Mouse (Mus musculus) limb, embryonic 14.5 days (tissue): ENCODE results near the gene Gm5134. TPM values are rescaled to one million over a fixed set of nuclear protein-coding genes. Genes with fewer than 3 reads are reported as not detected.

ENCODE experiments used
- ATAC-seq: fragments of 200-750 bp; cut with Nextera tagmentation; 2 replicates; pipeline ENCODE4 v1.8.0; 2017; ENCODE audit warnings: low read depth, moderate number of reproducible peaks, moderate TSS enrichment; ENCODE audit not compliant: low FRiP score
- DNase-seq: peaks from one replicate; pipeline ENCODE4 v3.0.0-alpha.2; 2015; ENCODE audit warnings: low spot score
- H3K27ac ChIP-seq: fragments of 300-500 bp; sonication (generic); replicated peaks from 2 replicates; pipeline ENCODE4 v1.5.1; 2014; ENCODE audit warnings: low read depth, mild to moderate bottlenecking, low read length, moderate library complexity, mixed read lengths
- H3K27me3 ChIP-seq: fragments of 300-500 bp; sonication (generic); 2 replicates; pipeline ENCODE4 v1.6.1; 2014; ENCODE audit warnings: low read length, mixed read lengths; ENCODE audit not compliant: control insufficient read depth, insufficient read depth
- H3K36me3 ChIP-seq: fragments of 300-500 bp; sonication (generic); 2 replicates; pipeline ENCODE4 v1.6.1; 2014; ENCODE audit warnings: mild to moderate bottlenecking, low read length, moderate library complexity, mixed read lengths; ENCODE audit not compliant: control insufficient read depth, insufficient read depth
- H3K4me1 ChIP-seq: fragments of 300-500 bp; sonication (generic); 2 replicates; pipeline ENCODE4 v1.6.1; 2014; ENCODE audit warnings: antibody characterized with exemption, low read length, mixed read lengths; ENCODE audit not compliant: control insufficient read depth, insufficient read depth
- H3K4me2 ChIP-seq: fragments of 300-500 bp; sonication (generic); replicated peaks from 2 replicates; pipeline ENCODE4 v1.6.1; 2014; ENCODE audit warnings: low read depth, mild to moderate bottlenecking, low read length, moderate library complexity; ENCODE audit not compliant: severe bottlenecking
- H3K4me3 ChIP-seq: fragments of 300-500 bp; sonication (generic); replicated peaks from 2 replicates; pipeline ENCODE4 v1.5.1; 2014; ENCODE audit warnings: low read length
- H3K9ac ChIP-seq: fragments of 300-500 bp; sonication (generic); 2 replicates; pipeline ENCODE4 v1.6.1; 2014; ENCODE audit warnings: mild to moderate bottlenecking, low read depth, low read length, moderate library complexity; ENCODE audit not compliant: severe bottlenecking
- H3K9me3 ChIP-seq: fragments of 300-500 bp; sonication (generic); 2 replicates; pipeline ENCODE4 v1.6.1; 2016; ENCODE audit warnings: low read length; ENCODE audit not compliant: control insufficient read depth
- POLR2A ChIP-seq: fragments of 200-500 bp; IDR thresholded peaks from 2 replicates; pipeline ENCODE4 v1.8.0; 2012; ENCODE audit warnings: inconsistent platforms, mild to moderate bottlenecking, moderate library complexity, borderline replicate concordance; ENCODE audit not compliant: insufficient read depth, insufficient read length; ENCODE audit errors: extremely low read depth
- WGBS: fragments of 180-500 bp; shearing (Covaris S2); extraction: QIAGEN DNeasy Blood & Tissue Kit; methylation state at CpG from one replicate; pipeline ENCODE4 v1.1.7; 2014; 5-methylcytosine and 5-hydroxymethylcytosine counted together
- polyA plus RNA-seq, 2 experiments: library from polyadenylated mRNA; depleted of rRNA in 1 of 2; stranded (reverse) in 1 of 2; unstranded in 1 of 2; fragments of >200 nt; fragmentation: Nextera tagmentation in 1 of 2; extraction: Ambion mirVana in 1 of 2; gene quantifications; 2 replicates each; pipeline versions ENCODE4 v1.2.1 to v1.2.3; 2012 to 2014

The Gm5134 gene
- polyA plus RNA-seq, 2 experiments, result 0.04 to 0.10 TPM

DNA sequence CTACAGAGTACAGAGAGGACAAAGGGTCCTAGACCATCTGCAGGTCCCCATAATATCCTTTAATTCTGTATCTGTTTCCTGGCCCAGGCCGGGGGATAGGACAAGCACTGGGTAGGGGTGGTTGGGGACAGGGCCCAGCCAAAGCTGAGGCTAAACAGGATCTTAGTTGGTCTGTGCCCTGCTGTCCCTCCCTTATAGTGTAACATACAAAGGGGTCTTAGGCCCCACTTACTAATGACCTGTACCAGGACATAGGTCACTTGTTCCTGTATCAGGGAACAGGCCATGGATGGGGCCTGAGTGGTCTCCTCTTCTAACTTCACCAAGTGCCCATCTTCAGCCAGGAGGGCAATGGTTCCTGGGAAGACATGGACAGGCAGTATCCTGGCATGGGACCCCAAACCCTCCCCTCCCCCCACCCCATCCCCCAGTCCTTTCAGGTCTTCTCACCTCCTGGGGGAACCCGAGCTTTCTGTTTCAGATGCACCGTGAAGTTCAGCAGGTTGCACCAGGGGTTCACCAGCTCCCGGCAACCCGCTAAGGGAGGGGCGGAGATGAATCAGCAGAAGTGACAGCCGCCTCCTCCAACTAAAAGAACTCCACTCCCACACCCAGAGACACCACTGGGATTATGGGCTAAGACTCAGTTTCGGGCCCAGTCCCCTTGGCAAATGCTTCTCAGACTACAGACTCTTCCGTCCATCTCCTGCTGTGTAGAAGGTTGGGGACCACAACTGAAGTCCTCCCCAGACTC lies 14.7 kb upstream of the Gm5134 start:
- TF ChIP-seq POLR2A, result no peak
- Histone ChIP-seq H3K4me3 (no peak overlapping the region), H3K4me2 (no peak overlapping the region), H3K4me1 (peaks cover 4% of the 10 kb centered on the region), H3K9ac (no peak overlapping the region), H3K27ac (no peak overlapping the region), H3K36me3 (no peaks in the 10 kb centered on the region), H3K9me3 (no peaks in the 10 kb centered on the region), H3K27me3 (peaks cover 21% of the 10 kb centered on the region)
- ATAC-seq (no peak), DNase-seq (no peak)
- WGBS, result 41% methylated on average over 9 of the region's 9 CpGs

DNA sequence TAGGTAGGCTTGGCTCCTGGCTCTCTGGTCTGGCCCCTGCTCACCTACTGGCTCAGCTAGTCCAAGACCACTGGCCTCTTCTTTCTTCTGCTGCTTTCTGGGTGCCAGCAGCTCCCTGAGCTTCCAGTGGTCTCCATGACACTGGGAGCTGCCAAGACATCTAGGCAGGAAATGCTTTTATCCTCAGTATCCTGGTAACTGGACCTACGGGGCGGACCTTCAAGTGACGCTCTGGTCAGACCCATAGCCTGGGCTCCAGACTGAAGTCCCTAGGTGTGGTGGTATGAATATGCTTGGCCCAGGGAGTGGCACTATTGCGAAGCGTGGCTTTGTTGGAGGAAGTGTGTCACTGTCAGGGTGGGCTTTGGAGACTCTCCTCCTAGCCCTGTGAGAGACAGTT lies 13.8 kb upstream of the Gm5134 start, which contains the start of gene Gm867:
Gene Gm867, minus strand, starts transcription at position 153 of the 400 bp plus-strand sequence.
- ATAC-seq (no peak), DNase-seq (no peak)
- Histone ChIP-seq H3K9me3 (no peaks in the 10 kb centered on the region), H3K36me3 (no peaks in the 10 kb centered on the region), H3K27me3 (peaks cover 21% of the 10 kb centered on the region), H3K4me2 (no peak within 1 kb of the TSS), H3K4me1 (peaks cover 4% of the 10 kb centered on the region), H3K4me3 (no peak within 1 kb of the TSS), H3K27ac (no peak within 1 kb of the TSS), H3K9ac (no peak within 1 kb of the TSS)
- no peak for TF ChIP-seq POLR2A
- WGBS, result 72% methylated on average over 5 of the region's 5 CpGs

DNA sequence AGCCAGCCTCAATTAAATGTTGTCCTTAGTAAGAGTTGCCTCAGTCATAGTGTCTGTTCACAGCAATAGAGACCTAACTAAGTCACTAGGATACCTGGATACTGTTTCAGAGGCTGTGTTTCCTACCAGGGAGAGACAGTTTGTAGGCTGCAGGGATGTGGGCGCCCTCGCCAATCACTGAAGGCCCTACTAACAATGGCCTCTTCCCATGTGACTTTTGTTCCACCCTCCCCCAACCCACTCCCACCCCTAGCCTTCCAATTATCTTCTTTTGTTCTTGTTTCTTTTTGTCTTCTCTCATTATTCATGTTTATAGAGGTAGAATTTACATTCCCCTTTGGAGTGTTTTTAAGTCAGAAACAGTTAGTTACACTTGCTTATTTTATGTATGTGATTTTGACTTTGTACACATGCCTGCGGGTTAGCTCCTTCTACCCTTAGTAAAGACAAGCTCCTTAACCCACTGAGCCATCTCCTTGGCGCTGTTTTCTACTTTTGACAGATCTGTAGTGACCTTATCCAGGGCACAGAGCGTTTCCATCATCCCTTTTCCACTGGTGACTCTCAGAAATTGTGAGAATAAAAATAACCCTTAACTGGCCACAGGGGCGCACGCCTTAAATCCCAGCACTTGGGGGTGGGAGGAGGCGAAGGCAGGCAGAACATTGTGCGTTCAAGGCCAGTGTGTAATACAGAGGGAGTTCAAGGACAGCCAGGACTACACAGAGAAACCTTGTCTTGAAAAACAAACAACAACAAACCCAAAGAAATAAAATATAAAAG lies 13.1 kb upstream of the Gm5134 start:
- Histone ChIP-seq H3K27me3 (peaks cover 15% of the 10 kb centered on the region), H3K9ac (no peak overlapping the region), H3K4me3 (no peak overlapping the region), H3K4me1 (no peaks in the 10 kb centered on the region), H3K27ac (no peak overlapping the region), H3K9me3 (no peaks in the 10 kb centered on the region), H3K4me2 (no peak overlapping the region), H3K36me3 (no peaks in the 10 kb centered on the region)
- no peak for DNase-seq
- 78% methylated on average over 9 of the region's 9 CpGs for WGBS
- no peak for TF ChIP-seq POLR2A
- ATAC-seq, result no peak

DNA sequence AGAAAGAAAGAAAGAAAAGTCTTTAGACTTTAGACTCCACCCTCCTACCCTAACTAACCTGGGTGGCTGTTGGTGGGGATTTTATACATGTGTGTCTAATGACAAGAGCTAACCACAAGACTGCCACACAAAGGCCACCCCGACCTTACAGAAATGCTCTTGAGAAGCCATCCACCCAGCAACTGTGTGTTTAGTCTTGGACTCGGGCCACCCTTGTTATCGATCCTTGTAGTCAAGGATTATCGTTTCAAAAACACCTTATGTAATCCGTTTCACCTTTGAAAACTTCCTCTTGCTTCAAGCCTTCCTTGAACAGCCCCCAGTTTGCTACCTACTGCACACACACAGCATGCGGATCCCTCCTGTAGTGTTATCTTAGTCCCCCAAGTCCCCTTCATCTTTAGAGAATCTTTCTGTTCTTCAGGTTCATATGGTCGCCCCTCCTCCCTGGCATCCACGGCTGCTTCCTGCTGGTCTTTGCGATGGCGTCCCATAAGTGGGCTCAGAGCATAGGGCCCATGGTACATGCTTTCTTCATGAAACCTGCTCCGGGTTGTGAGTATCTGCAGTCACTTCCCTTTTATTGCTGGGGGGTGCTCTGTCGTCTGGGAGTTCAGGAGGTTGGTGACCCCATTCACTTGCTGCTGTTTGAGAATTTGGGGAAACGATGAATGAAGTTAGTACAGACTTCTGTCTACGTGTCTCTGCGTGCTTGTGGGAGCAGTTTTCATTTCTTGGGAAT lies 11.4 kb upstream of the Gm5134 start, which contains the start of gene Vpreb3:
Gene Vpreb3, plus strand, starts transcription at position 322 of the 742 bp plus-strand sequence.
- no peak for DNase-seq
- Histone ChIP-seq H3K4me1 (no peaks in the 10 kb centered on the region), H3K4me2 (no peak within 1 kb of the TSS), H3K9ac (no peak within 1 kb of the TSS), H3K9me3 (no peaks in the 10 kb centered on the region), H3K27me3 (no peaks in the 10 kb centered on the region), H3K4me3 (no peak within 1 kb of the TSS), H3K27ac (no peak within 1 kb of the TSS), H3K36me3 (no peaks in the 10 kb centered on the region)
- ATAC-seq, result no peak
- WGBS, result 80% methylated on average over 15 of the region's 15 CpGs
- no peak for TF ChIP-seq POLR2A
